Mouse (Mus musculus): ENCODE data around the gene Usp5.
"Not testable (repeated sequence)": the region's sequence is repeated elsewhere in the genome, so short reads cannot be mapped to it uniquely, and the experiment has no call there.

Usp5 gene

DNA sequence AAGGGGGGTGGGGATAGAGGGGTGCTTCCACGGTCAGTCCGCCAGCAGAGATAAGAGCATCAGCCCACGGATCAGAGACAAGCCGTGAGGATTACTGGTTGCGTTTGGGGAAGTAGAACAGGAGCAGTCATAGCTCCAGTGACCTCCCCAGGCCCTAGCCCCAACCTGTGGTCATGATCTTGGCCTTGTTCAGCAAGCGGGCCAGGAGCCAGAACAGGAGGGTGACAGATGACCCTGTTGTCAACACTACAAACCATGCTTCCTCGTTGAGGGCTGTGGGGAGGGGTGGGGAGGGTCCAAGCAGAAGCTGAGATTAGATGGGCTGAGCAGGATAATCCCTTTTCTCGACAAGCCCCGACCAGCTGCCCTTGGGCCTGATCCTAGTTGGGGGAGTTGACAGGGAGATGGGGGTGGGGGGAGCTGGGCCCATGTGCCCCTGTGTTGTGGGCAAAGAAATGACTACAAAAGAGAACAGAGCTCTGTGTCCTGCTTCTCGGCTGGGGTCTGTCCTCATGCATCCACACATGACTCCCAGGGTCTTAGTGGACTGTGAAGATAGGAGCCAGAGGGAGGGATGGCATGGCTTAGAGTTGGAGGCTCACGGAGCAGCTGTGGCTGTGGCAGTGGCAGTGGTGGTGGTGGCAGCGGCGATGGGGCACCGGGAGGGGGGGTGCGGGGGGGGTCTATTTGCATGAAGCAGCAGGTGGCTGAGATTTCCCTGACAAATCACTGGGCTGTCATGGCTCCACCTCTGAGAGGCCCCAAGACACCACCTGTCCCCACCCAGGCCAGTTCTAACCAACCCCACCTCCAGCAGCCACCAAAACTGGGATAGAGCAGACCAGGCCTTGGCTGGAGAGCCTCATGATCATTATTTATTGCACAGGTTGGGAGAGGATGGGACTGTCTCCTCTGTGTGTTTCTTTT lies 11.2 kb upstream of the Usp5 start, which contains the start of gene Gnb3:
Gene Gnb3, minus strand, starts transcription at position 35 of the 927 bp plus-strand sequence.
- no peak for DNase-seq (ENCODE audit: low read depth in 1 of 2, low spot score in 2 of 2)

DNA sequence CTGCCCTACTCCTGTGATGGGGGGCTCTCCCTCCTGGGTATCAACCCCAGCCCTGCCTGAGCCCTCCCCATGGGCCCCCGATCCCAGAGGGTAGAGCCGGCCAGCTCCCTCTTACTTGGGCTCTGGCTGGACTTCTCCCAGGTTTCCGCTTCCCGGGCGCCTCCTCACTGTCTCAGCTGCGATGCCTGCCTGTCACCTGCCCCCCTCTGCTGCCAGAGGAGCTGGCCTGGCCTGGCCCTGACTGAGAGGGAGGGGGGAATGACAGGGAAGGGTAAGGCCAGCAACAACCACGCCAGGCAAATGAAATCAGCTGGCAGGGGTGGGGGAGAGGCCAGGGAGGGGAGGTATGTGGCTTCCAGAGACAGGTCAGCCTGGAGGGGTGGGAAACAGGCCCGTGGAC lies 10.5 kb upstream of the Usp5 start:
- no peak for DNase-seq (ENCODE audit: low read depth in 1 of 2, low spot score in 2 of 2)

GRCm38 (mm10) chr6:124836411-124836810 lies 7.1 kb upstream of the Usp5 start:
- DNase-seq (ENCODE audit: low read depth in 1 of 2, low spot score in 2 of 2), result no peak

DNA sequence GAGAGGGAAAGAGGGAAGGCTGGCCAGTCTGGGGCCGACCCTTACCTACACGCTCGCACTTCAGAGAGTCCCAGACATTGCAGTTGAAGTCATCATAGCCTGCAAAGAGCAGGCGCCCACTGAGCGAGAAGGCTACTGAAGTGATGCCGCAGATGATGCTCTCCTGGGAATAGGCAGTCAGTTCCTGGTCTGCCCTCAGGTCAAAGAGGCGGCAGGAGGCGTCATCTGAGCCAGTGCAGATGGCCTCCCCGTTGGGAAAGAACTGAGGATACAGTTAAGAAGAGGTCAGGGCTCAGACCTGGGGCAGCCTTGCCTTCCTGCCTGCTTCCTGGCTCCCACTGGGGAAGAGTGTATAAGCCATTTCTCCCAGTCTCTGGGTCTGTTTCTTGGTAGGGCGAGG lies 6.2 kb upstream of the Usp5 start:
- no peak for DNase-seq (ENCODE audit: low read depth in 1 of 2, low spot score in 2 of 2)

GRCm38 (mm10) chr6:124834512-124835081 lies 5.3 kb upstream of the Usp5 start:
- no peak for DNase-seq (ENCODE audit: low read depth in 1 of 2, low spot score in 2 of 2)

- DNase-seq (ENCODE audit: low read depth in 1 of 2, low spot score in 2 of 2), result no peak
Measured at GRCm38 (mm10) chr6:124831649-124832048, 2.4 kb upstream of the Usp5 start.

- not testable (repeated sequence) for DNase-seq (ENCODE audit: low read depth in 1 of 2, low spot score in 2 of 2)
Measured at GRCm38 (mm10) chr6:124831199-124831598, 1.9 kb upstream of the Usp5 start.

DNA sequence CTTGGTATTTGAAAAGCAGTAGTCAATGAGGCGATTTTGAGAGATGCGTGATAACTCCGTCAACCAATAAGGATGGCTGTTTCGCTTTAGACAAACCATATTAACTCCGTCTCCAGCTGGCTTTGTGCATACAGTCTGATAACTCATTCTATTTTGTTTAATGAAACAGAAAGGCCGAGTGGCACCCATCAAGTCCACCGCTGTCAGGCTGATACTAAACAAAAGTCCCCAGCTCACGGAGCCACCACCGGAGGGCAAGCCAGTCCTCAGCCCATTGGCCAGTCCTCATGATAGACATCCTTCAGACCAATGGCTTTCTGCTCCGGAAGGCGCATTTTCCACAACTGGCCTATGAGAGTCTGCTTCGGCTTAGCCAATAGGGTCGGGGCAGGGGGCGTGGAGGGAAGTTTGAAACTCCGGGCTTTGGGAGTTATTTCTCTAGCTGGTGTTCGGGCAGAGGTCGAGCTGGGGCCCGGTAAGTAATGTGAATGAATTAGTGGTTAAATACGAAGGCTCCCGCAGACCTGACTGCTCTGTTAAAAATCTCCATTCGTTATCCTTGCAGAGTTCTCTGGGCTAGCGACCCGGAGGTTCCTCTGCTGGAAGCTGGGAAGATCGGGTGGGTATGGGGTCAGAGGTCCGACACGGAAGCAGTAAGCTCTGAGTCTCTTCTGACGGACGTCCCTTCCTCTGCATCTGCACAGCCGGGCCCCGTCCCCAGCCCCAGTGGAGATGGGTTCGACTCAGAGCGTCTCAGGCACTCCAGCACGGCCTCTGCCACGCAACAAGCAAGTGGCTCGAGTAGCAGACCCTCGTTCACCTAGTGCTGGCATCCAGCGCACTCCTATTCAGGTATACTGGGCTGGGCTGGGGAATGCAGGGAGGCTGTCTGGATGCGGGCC lies 766 bp upstream of the Usp5 start:
- peak; percentile 79 to 88 for DNase-seq (ENCODE audit: low read depth in 1 of 2, low spot score in 2 of 2)

DNA sequence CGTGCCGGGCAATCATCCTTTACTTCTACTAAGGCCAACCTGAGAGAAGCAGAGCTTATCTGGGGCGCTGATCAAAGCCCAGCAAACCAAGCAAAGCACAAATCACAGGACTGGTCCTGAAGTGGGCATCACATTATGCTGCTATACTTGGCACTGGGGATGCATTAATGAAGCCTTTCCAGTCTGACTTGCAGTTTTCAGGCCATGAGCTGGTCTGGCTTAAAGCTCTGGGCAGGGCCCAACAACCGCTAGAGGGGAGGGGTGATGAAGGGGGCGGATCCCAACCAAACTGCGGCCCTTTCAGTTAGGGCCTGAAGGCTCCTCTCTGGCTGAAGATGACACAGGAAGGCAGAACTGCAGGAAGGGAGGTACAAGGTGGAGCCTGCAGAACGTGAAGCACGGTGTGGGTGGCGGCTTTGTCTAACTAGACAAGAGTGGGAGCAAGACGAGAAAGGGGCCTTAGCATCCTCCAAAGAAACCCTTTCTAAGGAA lies 1.1 kb downstream of the Usp5 start:
- DNase-seq (ENCODE audit: low read depth in 1 of 2, low spot score in 2 of 2), result no peak

DNA sequence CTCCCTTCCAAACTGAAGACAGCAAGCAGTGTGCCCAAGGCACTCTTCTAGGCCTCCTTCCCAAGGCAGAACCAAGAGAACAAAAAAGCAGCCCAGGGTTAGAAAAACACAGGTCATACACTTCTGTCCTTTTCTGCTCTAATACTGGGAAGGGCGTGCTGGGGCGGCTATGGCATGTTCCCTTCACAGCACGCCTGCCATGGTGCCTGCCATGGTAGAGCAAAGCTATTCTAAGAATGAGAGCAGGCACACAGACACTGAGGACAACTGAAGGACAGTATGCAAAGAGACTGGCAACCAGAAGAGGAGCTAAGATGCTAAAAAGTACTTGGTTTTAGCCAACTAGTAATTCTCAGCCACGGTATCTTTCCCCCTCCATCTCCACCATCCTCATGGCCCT lies 7.2 kb downstream of the Usp5 start:
- no peak for DNase-seq (ENCODE audit: low read depth in 1 of 2, low spot score in 2 of 2)

GRCm38 (mm10) chr6:124820891-124821290 lies 8.4 kb downstream of the Usp5 start:
- no peak for DNase-seq (ENCODE audit: low read depth in 1 of 2, low spot score in 2 of 2)

- no peak for DNase-seq (ENCODE audit: low read depth in 1 of 2, low spot score in 2 of 2)
Measured at GRCm38 (mm10) chr6:124817971-124818370, 11.3 kb downstream of the Usp5 start.

GRCm38 (mm10) chr6:124817563-124817962 lies 11.7 kb downstream of the Usp5 start:
- DNase-seq (ENCODE audit: low read depth in 1 of 2, low spot score in 2 of 2), result no peak

DNA sequence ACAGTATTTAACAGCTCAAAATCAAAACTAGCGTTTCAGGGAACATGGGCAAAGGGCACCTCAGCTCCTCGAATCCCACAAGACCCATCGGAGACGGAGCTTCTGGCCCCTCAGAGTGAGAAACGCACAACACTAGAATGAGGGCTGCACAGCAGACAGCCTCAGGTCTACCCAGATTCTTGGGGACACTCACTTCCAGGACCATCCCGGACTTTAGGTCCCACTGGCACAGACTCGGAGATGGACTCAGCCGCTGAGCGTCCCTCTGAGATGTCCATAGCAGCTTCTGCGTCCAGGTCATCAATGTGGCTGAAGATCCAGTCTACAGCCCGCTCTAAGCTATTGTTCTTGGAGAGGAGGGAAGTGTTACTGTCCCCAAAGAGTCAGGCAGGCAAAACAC lies 12.2 kb downstream of the Usp5 start:
- no peak for DNase-seq (ENCODE audit: low read depth in 1 of 2, low spot score in 2 of 2)

GRCm38 (mm10) chr6:124816611-124817010 lies 12.7 kb downstream of the Usp5 start:
- no peak for DNase-seq (ENCODE audit: low read depth in 1 of 2, low spot score in 2 of 2)

DNA sequence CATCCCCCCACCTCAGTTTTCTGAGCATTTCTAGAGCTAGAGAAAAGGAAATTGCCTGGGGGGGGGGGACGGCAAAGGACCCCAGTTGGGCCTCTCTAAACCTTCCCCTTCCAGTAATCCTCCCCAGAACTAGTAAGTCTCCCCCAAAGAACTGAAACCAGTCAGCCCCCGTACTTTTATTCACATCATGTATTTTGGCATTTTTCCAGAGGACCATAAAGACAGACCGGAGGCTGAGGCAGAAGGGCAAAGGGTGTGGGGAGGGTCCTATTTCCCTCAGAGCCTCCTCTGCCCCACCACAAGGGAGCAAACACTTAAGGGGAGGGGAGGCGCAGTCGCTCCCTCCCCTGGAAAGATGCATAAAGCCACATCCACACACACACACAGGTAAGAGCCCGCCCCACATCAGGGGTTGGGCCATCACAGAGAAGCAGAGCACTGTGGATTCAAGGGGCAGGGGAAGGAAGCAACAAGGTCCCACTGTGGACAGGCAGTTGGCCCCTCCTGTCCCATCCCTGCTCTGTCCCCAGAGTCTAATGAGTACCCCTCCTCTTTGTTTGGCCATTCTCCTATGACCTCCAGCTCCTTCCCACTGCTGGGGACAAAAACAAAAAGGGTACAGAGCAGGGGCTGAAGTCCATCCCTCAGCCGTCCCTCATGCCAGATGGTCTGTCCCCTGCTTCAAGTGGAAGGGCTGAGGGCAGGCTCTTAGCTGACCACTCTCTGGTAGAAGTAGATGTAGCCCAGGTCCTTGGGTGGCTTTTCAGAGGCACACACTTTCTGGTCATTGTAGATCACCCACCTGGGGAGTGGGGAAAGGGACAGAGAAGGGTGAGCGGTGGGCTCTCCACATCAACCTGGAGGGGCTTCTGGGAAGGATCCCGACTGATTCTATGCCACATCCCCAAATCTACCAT lies 14.2 kb downstream of the Usp5 start:
- DNase-seq (ENCODE audit: low read depth in 1 of 2, low spot score in 2 of 2), result no peak

- no peak for DNase-seq (ENCODE audit: low read depth in 1 of 2, low spot score in 2 of 2)
Measured at GRCm38 (mm10) chr6:124814448-124814847, 14.8 kb downstream of the Usp5 start.

DNA sequence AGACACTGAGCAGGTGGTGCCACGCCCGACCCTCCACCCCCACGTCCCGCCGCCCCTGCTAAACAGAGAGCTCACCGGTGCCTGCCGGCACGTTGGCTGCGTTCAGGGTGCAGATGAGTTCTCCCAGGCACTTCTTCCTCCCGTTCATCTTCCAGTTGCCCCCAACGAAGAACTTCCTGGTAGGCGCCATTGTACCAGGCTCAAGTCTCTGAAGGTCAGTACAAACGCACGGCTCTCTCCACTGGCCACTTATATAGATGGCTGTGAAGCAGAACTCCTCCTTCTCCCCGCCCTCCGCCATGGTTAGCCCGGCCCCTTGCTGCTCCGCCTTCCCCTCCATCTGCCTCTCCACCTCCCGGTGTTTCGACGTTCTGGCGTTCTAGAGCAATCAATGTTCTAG lies 15.4 kb downstream of the Usp5 start, which contains the start of gene Tpi1:
Gene Tpi1, minus strand, starts transcription at position 364 of the 400 bp plus-strand sequence.
- DNase-seq (ENCODE audit: low read depth in 1 of 2, low spot score in 2 of 2), result peak; percentile 79 to 85

DNA sequence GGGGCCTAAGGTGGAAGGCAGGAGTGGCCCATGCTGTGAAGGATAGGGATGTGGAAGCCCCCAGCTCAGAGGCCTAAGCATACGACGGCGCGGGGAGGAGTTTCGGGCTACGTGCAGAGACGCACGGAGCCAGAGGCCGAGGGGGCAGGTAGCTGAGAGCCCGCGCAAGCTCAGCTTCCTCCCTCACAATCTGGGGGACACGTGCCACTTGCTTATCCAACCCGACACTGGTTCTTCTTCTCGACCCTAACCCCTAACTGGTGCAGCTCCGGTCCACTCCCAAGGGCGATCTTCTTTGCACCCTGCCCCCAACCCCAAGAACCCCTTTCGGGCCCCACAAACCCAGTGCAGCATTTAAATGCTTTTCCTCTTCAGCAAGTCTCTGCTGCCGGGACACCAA lies 15.8 kb downstream of the Usp5 start:
- DNase-seq (ENCODE audit: low read depth in 1 of 2, low spot score in 2 of 2), result no peak

DNA sequence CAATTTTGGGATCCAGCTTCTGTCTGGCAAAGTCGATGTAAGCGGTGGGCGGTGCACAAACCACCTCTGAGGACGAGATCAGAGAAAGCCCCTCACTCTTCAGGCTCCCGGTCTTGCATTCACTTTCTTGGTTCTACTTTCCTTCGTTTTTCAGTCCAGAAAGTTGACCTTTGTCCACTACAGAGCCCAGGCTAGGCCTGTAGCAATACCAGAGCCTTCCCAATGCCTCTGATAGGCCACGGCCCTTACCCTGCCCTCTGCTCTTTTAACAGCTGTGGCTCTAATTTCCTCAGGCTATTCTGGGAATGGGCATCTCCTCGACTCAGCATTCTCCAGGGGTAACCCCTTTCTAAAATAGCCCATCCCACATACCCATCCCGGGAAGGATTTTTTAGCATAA lies 16.4 kb downstream of the Usp5 start:
- DNase-seq (ENCODE audit: low read depth in 1 of 2, low spot score in 2 of 2), result no peak
